Mouse (Mus musculus) intestine, embryonic 14.5 days (tissue): ENCODE results near the gene Depdc5. TPM values are rescaled to one million over a fixed set of nuclear protein-coding genes. Genes with fewer than 3 reads are reported as not detected.
"Not testable (repeated sequence)": the region's sequence is repeated elsewhere in the genome, so short reads cannot be mapped to it uniquely, and the experiment has no call there.

ENCODE experiments used
- ATAC-seq: fragments of 200-750 bp; cut with Nextera tagmentation; replicated peaks from 2 replicates; pipeline ENCODE4 v1.8.0; 2017; ENCODE audit warnings: low read depth, moderate number of reproducible peaks, moderate TSS enrichment, moderate library complexity; ENCODE audit not compliant: low FRiP score, low TSS enrichment
- DNase-seq: peaks from one replicate; pipeline ENCODE4 v3.0.0-alpha.2; 2018; ENCODE audit warnings: low spot score
- H3K27ac ChIP-seq: fragments of 300-500 bp; sonication (generic); 2 replicates; pipeline ENCODE4 v1.5.1; 2014; ENCODE audit warnings: low read depth, mild to moderate bottlenecking, control low read depth
- H3K27me3 ChIP-seq: fragments of 300-500 bp; sonication (generic); replicated peaks from 2 replicates; pipeline ENCODE4 v1.6.1; 2014; ENCODE audit warnings: low read length, control low read depth; ENCODE audit not compliant: control insufficient read depth, insufficient read depth
- H3K36me3 ChIP-seq: fragments of 300-500 bp; sonication (generic); 2 replicates; pipeline ENCODE4 v1.6.1; 2014; ENCODE audit warnings: low read length, control low read depth; ENCODE audit not compliant: control insufficient read depth, insufficient read depth
- H3K4me1 ChIP-seq: fragments of 300-500 bp; sonication (generic); replicated peaks from 2 replicates; pipeline ENCODE4 v1.6.1; 2014; ENCODE audit warnings: low read length, control low read depth, mixed read lengths; ENCODE audit not compliant: control insufficient read depth, insufficient read depth
- H3K4me2 ChIP-seq: fragments of 300-500 bp; sonication (generic); 2 replicates; pipeline ENCODE4 v1.6.1; 2014; ENCODE audit warnings: low read length
- H3K4me3 ChIP-seq: fragments of 300-500 bp; sonication (generic); 2 replicates; pipeline ENCODE4 v1.5.1; 2014; ENCODE audit warnings: low read depth, low read length, control low read depth, mixed read lengths
- H3K9ac ChIP-seq: fragments of 300-500 bp; sonication (generic); 2 replicates; pipeline ENCODE4 v1.6.1; 2014; ENCODE audit warnings: mild to moderate bottlenecking, low read length
- H3K9me3 ChIP-seq: fragments of 300-500 bp; sonication (generic); 2 replicates; pipeline ENCODE4 v1.6.1; 2016; ENCODE audit warnings: low read length, control low read depth; ENCODE audit not compliant: control insufficient read depth
- WGBS: fragments of 180-500 bp; shearing (Covaris S2); extraction: QIAGEN DNeasy Blood & Tissue Kit; methylation state at CpG from one replicate; pipeline ENCODE4 v1.1.7; 2014; 5-methylcytosine and 5-hydroxymethylcytosine counted together
- polyA plus RNA-seq: library from polyadenylated mRNA; unstranded; fragments of >200 nt; fragmentation: Nextera tagmentation; extraction: Ambion mirVana; gene quantifications from 2 replicates; pipeline ENCODE4 v1.2.1, GENCODE M21; 2014

The Depdc5 gene
- polyA plus RNA-seq, 1 experiment from 2014 or later, result 24.6 TPM

- DNase-seq, result no peak
- H3K36me3 ChIP-seq, result peaks cover 3% of the 10 kb centered on the region; the same call in 1 of the 2 replicates
- no peaks in the 10 kb centered on the region for H3K27me3 ChIP-seq
- no peak overlapping the region for H3K27ac ChIP-seq
- H3K4me2 ChIP-seq, result no peak overlapping the region
- H3K9ac ChIP-seq, result no peak overlapping the region
- ATAC-seq, result 0 out of 2 replicates have a peak, but pooled peaks have one; percentile 53
- no peaks in the 10 kb centered on the region for H3K4me1 ChIP-seq
- H3K9me3 ChIP-seq, result no peaks in the 10 kb centered on the region
- 23% methylated on average over 7 of the region's 7 CpGs for WGBS
- H3K4me3 ChIP-seq, result no peak overlapping the region
These were observed 170.6 kb downstream of the Depdc5 start for GRCm38 (mm10) chr5:33034100-33034499.

- no peak for ATAC-seq
- Histone ChIP-seq H3K4me1 (0 out of 2 replicates have a peak, but pooled peaks cover 3% of the 10 kb centered on the region), H3K4me2 (no peak overlapping the region), H3K9ac (no peak overlapping the region), H3K27me3 (no peaks in the 10 kb centered on the region), H3K4me3 (no peak overlapping the region), H3K9me3 (no peaks in the 10 kb centered on the region), H3K27ac (no peak overlapping the region), H3K36me3 (no peaks in the 10 kb centered on the region)
- DNase-seq, result no peak
- WGBS, result 52% methylated on average over 3 of the region's 3 CpGs
These were observed 171.4 kb downstream of the Depdc5 start for GRCm38 (mm10) chr5:33034916-33035315.

- H3K4me3 ChIP-seq, result no peak overlapping the region
- DNase-seq, result no peak
- H3K9me3 ChIP-seq, result no peaks in the 10 kb centered on the region
- no peaks in the 10 kb centered on the region for H3K36me3 ChIP-seq
- no peaks in the 10 kb centered on the region for H3K27me3 ChIP-seq
- H3K9ac ChIP-seq, result no peak overlapping the region
- H3K4me1 ChIP-seq, result 0 out of 2 replicates have a peak, but pooled peaks cover 6% of the 10 kb centered on the region
- H3K4me2 ChIP-seq, result peak overlapping the region; percentile 48
- 0 out of 2 replicates have a peak, but pooled peaks have one; percentile 6 for ATAC-seq
- H3K27ac ChIP-seq, result no peak overlapping the region
- WGBS, result 45% methylated on average over 13 of the region's 13 CpGs
These were observed 175.4 kb downstream of the Depdc5 start for GRCm38 (mm10) chr5:33038656-33039509.

GRCm38 (mm10) chr5:33039510-33039911 lies 176.0 kb downstream of the Depdc5 start:
- H3K4me3 ChIP-seq, result no peak overlapping the region
- DNase-seq (peak; percentile 92), ATAC-seq (peak; percentile 21; the same call in 1 of the 2 replicates)
- 0 out of 2 replicates have a peak, but pooled peaks cover 6% of the 10 kb centered on the region for H3K4me1 ChIP-seq
- no peaks in the 10 kb centered on the region for H3K27me3 ChIP-seq
- peak overlapping the region; percentile 48 for H3K4me2 ChIP-seq
- WGBS, result 4% methylated on average over 13 of the region's 13 CpGs
- no peaks in the 10 kb centered on the region for H3K36me3 ChIP-seq
- H3K9ac ChIP-seq, result 0 out of 2 replicates have a peak overlapping the region, but pooled peaks have one; percentile 11
- H3K9me3 ChIP-seq, result no peaks in the 10 kb centered on the region
- no peak overlapping the region for H3K27ac ChIP-seq

GRCm38 (mm10) chr5:33040735-33041134 lies 177.2 kb downstream of the Depdc5 start:
- not testable (repeated sequence) for H3K4me1 ChIP-seq, ATAC-seq, H3K9ac ChIP-seq, H3K4me2 ChIP-seq, H3K36me3 ChIP-seq, H3K4me3 ChIP-seq, DNase-seq, H3K27ac ChIP-seq, H3K27me3 ChIP-seq, H3K9me3 ChIP-seq
- WGBS, result 81% methylated on average over 1 of the region's 1 CpGs

- H3K4me1 ChIP-seq, result 0 out of 2 replicates have a peak, but pooled peaks cover 6% of the 10 kb centered on the region
- H3K4me3 ChIP-seq, result no peak overlapping the region
- H3K9ac ChIP-seq, result no peak overlapping the region
- 33% methylated on average over 10 of the region's 10 CpGs for WGBS
- DNase-seq (peak; percentile 68), ATAC-seq (peak; percentile 45; the same call in 1 of the 2 replicates)
- no peaks in the 10 kb centered on the region for H3K27me3 ChIP-seq
- H3K27ac ChIP-seq, result no peak overlapping the region
- no peaks in the 10 kb centered on the region for H3K9me3 ChIP-seq
- H3K36me3 ChIP-seq, result no peaks in the 10 kb centered on the region
- no peak overlapping the region for H3K4me2 ChIP-seq
These were observed 179.9 kb downstream of the Depdc5 start for GRCm38 (mm10) chr5:33043397-33043796.

Other genes starting within 250 kb of the Depdc5 start
- 93.8 and 96.4 TPM in 2 replicates for gene Pisd, start 78.1 kb upstream of the Depdc5 start, polyA plus RNA-seq
- gene Gm20671, start 36.6 kb upstream of the Depdc5 start, polyA plus RNA-seq, result not detected in 2 replicates
- gene Prr14l, start 9.4 kb upstream of the Depdc5 start, polyA plus RNA-seq, result 17.2 and 22.1 TPM in 2 replicates
- gene Ywhah, start 155.1 kb downstream of the Depdc5 start, polyA plus RNA-seq, result 419 and 446 TPM in 2 replicates
- 15.1 and 17.5 TPM in 2 replicates for gene Slc5a1, start 240.5 kb downstream of the Depdc5 start, polyA plus RNA-seq